Mouse (Mus musculus) CD8-positive naive resting alpha-beta T cell, adult 2 months (primary cell): ENCODE measurements around the gene Klhl21.
A peak's percentile ranks its signal among the peaks of the same experiment; 100 is the strongest.

Experiments
- DNase-seq, 2 experiments: peaks; one replicate each; pipeline ENCODE4 v3.0.0; 2022; ENCODE audit warnings: low read depth in 2 of 2, low spot score in 2 of 2

Gene Klhl21

DNA sequence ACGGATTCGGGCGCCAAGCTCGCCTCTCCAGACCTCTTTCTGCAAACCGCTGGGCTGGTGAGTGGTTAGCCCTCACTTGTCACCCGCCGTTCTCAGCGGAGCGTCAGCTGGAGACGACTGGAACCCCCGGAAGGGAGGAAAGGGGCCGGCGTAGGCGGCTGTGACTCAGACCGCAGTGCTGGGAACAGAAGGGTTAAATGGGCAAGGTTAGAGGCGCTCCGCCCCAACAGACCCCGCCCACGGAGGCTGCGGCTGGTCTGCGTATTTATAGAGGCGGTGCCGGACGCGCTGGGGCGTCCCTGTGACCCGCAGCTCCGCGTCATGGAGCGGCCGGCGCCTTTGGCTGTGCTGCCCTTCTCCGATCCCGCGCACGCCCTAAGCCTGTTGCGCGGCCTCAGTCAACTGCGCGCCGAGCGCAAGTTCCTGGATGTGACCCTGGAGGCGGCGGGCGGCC is at the start of gene Klhl21:
TSS of gene Klhl21 (plus strand) at position 182 of the 454 bp plus-strand sequence.
- peak; percentile 86 to 92 for DNase-seq

DNA sequence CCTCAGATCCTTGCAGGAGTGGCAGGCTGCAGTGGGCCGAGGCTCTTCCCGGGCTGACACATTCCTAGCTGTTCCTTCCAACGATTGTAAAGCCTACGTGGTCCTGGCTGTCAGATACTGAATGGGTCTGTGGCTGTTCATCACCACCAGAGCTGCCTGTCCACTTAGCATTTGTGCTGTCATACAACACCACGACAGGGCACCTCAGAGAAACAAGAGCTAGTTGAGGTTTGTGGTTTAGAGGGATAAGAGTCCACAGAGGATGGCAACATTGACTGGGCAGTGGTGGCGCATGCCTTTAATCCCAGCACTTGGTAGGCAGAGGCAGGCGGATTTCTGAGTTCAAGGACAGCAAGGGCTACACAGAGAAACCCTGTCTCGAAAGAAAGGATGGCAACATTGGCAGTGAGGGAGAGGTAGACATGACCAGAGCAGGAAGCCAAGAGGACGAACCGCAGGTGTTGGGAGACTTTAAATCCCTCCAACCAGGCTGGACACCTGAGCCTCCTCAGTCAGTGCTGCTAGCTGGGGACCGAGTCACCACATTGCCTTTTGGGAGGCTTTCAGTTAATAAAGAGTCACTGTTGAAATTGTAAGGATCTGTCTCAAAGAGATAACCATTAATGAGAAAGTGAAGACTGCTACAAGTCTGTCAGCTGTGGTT is 48.6 kb upstream of the Klhl21 start:
- no peak for DNase-seq

DNA sequence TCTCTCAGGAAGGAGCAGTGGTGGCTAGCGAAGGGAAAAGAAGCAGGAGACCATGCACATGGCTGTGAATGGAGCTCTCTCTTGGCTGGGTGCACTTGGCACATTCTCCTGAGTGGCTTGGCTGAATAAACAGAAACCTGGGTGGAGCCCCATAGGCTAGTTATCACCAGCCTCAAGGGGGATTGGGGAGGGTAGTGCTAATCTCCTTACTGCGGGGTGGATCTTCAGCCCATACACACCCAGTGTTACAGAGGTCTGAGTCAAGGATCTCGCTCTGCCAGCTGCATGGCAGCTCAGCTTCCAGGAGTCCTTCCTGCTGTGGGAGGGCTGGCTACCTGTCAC is 48.1 kb upstream of the Klhl21 start:
- DNase-seq, result no peak

DNA sequence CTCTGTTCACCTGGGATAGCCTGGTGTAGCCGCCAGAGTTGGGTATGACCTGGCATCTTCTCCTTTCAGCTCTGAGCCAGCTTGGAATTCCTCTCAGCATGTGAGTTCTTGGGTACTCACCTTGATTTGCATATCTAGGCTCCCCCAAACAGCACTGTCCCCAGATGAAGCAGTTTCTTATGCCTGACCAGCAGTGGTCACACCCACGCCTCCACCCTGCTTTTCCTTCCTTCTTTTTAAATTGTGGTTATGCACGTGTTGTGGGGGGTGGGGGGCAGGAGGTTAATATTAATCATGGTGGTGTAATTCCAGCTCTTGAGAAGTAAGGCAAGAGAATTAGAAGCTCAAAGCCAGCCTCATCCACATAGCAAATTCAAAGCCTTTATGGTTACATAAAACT is 45.8 kb upstream of the Klhl21 start:
- no peak for DNase-seq

DNA sequence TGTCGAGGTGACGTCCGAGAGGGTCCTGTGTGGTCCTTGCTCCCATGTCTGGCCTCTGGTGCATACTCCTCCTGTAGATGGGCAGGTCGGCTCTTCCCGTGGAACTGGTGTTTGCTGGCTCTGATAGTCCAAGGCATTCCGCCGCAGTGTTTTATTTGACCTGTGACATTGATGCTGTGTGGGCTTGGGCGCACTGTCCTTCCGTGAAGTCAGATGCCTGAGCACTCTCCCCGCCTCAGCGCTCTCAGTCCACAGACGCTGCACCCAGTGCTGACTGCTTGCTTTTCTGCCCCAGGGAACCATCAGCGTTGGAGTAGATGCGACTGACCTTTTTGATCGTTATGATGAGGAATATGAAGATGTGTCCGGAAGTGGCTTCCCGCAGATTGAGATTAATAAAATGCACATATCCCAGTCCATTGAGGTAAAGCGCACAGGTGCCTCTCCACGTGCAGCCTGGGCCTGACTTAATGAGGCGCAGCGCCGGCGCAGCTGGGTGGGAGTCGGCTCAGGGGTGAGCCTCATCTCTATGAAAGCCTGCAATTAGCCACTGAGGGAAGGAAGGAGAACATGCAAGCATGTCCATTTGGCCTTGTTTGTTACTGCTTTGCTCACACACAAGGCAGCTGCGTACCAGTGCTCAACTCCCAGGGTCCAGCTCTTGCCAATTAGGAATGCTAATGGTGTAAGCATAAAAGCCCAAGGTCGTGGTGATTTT is 40.2 kb upstream of the Klhl21 start:
- no peak for DNase-seq

DNA sequence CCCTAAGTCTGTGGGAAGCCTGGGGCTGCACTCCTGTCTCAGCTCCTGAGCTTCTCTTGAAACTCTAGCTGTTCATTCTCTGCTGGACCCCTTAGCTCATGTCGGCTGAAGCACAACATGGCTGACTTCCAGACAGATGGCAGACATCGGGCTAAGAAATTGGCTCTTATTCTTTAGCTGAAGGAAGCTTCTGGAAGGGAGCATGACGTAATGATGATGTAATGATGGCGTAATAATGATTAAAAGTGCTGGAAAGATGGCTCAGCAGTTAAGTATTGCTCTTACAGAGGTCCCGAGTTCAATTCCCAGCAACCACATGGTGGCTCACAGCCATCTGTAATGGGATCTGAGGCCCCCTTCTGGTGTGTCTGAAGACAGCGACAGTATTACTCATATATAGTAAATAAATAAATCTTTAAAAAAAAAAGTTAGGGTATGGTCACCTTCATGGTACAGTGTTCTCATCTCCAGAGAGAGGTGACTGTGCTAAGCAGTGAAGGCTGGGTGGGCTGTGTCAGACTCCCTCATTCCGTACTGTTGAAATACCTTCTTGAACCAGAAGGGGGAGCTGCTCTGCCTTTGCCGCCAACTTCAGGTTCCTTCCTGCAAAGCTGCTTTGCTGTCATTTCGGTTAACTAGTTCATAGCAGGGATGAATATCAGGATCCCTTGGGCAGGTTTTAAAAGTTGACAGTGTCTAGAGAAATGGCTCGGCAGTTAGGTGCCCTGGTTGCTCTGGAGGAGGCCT is 36.2 kb upstream of the Klhl21 start:
- peak in 1 of 2 experiments; percentile 30 for DNase-seq

DNA sequence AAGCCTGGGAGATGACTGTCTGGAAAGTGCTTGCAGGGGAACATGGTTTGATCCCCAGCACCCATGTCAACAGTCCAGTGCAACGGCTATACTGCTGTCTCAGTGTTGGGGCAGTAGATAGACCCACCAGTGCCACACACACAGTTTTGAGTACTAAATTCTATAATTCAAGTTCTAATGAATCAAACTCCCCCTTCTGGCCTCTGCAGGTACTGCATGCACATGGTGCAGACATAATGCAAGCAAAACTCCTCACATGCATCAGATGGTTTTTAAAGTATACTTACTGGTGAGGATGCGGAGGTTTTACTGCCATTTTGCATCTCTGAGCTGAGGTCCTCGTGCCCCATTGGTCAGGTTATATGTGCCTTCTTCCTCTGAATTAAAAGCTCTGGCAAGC is 33.2 kb upstream of the Klhl21 start:
- DNase-seq, result peak in 1 of 2 experiments; percentile 55

DNA sequence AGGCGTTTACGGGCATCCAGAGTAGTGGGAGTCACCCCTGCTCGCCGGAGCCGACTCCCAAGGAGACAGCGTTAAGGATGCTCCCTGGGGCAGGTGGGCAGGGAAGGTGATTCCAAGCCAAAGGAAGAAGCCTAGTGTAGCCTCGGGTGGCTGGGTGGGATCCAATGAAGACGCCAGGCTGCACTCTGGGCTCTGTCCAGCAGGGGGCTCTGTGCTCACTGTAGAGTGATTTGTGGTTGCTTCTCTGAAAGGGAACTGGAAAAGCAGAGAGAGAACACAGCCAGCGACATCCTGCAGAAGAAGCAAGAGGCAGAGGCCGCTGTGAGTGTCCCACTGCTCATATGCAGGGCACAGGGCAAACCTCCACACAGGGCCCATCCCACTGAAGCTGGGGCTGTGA is 30.9 kb upstream of the Klhl21 start:
- DNase-seq, result peak; percentile 77 to 86

DNA sequence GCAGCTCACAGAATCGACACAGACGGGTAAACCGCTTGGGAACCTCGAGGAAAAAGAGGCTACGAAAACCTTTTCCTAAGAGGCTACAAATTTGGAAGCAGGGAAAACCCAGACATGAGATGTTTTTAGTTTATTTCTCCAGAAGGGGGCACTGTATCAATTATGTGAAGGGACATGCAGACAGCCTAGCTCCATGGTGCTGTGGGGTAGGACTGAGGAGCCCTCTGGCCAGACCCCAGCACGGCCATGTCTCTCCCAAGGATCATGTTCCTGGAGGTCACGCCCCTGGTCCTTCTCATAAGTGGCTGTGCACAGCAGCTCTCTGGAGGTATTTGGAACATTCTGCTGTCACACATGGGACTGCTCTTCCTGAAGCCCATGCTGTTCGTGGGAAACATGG is 27.9 kb upstream of the Klhl21 start:
- DNase-seq, result no peak

DNA sequence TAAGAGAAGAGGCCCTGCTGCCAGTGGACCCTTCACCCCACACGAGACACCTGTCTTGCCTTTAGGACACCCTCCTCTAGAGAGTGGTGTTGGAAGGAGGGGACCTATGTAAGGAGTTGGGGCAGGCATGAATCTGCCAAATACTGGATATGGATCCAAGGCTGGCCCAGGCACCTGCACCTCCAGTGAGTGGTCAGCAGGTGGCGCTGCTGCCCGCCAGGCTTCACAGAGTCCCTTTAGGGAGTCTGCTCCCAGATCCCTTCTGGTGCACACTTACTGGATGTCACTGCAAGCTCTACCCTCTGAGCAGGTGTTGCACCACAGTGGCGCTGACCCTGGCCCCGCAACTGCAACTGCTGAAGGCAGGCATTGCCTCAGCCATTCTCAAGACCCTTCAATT is 27.2 kb upstream of the Klhl21 start:
- peak; percentile 73 to 79 for DNase-seq

DNA sequence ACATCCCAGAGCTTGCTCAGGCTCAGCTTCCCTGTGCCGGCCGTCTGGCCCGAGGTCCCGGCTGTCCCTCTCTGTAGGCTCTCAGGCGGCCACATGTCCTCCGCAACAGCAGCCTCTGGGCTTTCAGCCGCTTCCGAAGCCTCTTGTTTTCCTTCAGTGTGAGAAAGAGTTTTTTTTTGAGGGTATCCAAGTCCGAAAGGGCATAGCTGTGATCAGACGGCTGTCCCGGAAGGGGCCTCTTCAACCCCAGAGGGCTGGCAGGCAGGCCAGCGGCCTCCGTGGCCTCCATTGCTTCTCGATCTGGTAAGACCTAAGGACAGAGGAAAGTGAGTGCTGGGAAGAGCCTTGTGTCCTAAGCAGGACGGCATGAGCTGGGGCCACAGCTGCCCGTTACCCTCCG is 25.6 kb upstream of the Klhl21 start:
- DNase-seq, result no peak

DNA sequence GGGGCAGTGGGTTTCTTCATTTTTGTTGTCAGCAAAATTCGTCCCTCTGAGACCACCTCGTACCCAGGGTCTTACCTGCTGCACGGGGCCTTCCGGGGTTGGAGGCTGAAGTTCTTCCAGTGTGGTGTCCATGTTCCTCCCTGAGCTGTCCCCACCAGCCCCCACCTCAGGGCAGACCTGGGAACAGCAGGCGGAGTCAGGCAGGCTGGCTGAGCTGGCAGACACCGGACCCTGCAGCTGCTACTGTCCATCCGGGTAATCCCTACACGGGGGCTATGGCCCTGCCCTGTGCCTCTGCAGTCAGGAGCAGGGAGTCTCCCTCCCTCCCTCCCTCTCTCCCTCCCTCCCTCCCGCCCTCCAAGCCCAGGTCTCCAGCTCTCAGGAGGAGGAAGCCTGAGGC is 25.0 kb upstream of the Klhl21 start:
- no peak for DNase-seq

DNA sequence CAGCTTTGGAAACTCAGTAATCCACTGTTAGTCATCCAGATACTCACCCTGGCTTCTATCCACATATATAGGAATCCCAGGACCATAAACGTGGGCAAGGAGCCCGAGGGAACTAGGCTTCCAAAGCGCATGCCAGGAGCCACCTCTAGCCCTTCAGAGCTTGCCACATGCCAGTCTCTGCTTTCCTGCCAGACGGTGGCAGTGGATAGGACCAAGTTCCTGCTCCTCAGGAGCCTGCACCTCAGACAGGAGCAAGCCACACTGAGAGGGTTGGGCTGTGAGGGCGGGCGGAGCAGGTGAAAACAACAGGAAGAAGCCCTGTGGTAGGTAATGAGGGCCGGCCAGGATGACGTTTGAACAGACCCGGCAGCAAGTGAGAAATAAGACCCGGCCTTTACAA is 22.7 kb upstream of the Klhl21 start:
- DNase-seq, result peak in 1 of 2 experiments; percentile 27

DNA sequence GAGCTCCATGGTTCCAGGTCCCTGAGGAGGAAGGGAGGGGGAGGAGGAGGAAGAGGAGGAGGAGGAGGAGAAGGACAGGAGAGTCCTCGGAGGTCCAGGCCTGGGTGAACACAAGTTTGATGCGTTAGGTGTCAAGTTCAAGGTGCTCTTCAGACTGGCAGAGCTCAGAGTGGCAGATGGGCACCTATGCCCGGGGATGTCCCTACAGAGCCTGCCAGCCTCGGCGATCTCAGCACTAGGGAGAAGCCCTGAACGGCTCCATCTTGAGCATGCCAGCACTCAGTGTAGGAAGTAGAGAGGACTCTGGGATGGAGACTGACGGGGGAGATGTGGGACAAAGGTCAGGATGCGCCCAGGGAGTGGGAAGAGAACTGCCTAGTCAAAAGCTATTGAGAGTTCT is 22.0 kb upstream of the Klhl21 start:
- DNase-seq, result no peak

DNA sequence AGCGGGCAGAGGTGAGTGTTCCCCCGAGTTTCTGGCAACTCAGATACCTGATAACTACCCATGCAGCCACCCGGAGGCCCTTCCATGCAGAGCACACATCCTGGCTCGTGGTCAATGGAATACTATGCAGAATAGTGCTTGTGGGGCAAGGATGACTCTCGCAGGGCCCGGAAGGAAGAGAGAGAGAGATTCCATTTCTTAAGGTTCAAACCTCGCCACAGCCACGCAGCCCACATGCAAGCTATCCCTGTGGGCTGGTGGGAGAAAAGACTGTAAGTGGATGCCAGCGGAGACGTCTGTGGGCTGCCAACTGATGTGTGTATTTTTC is 20.6 kb upstream of the Klhl21 start:
- DNase-seq, result no peak

DNA sequence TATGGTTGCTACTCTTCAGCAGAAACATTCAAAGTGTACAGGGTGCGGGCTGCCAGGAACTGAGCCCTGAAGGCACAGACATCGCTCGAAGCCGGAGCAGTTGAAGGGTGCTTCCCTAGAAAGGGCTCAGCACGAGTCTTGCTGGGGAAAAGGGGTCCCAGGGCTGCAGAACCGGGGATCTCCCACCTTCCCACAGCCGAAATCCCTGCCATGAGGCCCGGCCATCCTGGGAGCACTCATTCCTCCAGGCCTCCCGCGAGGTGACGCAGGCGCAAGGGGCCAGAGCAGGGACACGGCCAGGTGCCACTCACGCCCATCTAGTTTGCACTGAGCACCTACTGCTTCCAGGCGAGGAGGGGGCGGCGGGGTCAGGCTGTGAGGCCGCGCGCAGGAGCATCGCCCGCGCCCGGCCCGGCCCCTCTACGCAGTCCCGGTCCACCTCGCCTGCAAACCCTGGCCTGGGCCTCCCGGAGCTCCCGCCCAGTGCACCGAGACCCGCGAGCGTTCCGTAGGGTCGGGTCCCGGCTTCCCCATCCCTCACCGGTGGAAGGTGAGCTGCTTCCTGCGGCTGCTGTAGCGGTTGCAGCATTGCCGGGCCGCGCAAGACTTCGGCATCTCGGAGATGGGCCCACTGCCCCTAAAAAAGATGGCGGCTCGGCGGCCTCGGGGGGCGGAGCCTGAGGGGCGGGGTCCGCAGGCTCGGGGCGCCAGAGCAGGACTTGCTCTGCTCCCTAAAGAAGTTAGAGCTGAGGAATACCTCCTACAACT is 20.1 kb upstream of the Klhl21 start, which contains the start of gene Thap3:
TSS of gene Thap3 (minus strand) at position 656 of the 768 bp plus-strand sequence.
- peak; percentile 68 to 75 for DNase-seq

DNA sequence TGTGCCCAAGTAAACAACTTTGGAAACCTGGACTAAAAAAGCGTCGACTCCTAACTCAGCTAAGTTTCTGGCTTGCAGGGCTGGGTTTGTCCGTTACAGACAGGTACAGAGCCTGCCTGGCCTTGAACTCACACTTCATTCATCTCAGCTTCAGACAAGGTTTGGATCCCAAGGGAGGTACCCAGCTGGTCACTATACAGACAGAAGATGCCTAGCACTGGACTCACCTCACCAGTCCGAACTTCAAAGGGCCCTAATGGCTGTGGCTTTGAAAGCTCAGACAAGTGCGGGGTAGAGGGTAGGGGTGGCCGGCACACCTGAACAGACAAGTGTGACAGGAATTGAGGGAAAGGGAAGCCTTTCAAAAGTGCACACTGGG is 19.5 kb upstream of the Klhl21 start:
- DNase-seq, result no peak

DNA sequence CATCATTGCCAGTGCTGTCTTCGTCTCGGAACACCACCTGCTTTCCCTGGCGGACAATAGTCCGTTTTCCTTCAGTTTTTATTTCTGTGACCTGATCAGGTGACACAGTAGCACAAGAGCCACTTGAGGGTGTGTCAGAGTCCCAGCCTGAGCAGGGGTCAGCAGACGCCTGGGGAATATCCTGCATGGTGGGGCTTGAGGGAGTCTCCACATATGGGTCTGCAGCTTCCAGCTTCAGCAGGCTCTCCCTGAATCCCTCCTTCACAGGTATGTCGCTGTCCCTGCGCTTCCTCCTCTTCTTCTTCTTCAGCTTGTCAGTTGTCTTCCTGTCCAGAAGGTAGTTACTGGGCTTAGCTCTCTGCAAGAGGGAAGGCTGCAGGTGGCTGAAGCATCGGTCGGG is 16.5 kb upstream of the Klhl21 start:
- DNase-seq, result no peak

DNA sequence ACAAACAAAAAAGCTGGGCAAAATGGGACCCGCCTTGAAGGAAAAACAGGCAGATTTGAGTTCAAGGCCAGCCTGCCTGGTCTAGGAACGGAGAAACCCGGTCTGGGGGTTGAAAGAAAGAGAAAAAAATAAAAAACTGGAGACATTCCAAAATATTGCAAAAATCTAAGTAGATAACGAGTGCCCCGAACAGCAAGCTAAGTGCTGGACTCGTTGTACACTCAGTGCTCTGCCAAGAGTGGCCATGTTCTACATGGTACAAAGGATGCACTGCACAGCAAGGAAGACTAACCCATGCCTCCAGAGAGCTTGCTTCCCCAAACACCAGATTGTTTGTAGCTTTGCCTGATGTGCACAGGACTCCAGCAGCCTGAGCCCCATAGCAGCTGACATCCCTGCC is 15.6 kb upstream of the Klhl21 start:
- no peak for DNase-seq

DNA sequence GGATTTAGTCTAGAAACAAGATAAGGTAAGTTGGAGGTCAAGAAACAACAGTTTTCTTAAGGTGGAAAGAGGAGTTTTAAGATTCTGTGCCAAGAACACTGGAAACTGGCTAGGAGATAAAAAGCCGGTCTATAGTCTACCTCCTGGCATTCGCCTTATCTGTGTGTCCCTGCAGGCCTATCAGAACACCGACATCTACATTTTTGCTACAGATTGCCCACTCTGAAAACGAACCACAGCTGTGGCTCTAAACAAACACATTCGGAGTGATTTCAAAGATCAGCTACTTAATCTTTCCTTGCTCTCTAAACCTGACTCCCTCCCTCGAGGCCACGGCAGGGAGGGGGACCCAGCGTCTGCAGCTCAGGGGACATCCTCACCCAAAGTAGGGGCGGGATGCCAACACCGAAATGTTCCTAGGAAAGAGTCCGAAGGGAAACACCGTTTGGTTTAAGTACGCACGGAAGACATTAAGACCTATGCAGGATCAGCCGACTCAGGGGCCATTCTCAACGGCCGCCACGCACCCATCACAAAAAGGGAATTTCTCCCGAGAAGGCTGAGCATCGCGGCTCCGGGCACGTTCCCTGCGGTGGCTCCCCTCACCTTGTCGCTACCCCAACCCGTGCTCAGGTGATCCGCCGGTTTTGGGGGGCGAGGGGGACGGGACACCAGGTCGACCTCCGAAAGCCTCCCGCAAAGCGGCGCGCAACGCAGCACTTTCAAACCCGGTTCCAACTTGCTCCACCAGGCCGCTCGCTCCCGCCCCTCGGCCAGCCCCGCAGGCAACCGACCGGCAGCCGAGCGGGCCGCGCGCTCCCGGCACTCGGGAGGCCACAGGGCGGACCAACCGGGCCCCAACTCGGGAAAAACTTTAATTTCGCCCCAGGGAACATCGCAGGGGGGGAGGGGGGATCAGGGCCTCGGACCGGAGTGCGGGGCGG is 14.1 kb upstream of the Klhl21 start:
- no peak for DNase-seq
